Mouse (Mus musculus) megakaryocyte, adult 5-6 weeks (primary cell): ENCODE measurements around the gene Slc34a3. TPM values are rescaled to one million over a fixed set of nuclear protein-coding genes. Genes with fewer than 3 reads are reported as not detected.
"Not testable (repeated sequence)": the region's sequence is repeated elsewhere in the genome, so short reads cannot be mapped to it uniquely, and the experiment has no call there.

Experiments used
- ATAC-seq: 2 replicates; pipeline ENCODE4 v1.8.0; 2016; ENCODE audit warnings: mild to moderate bottlenecking, inconsistent platforms; ENCODE audit not compliant: poor library complexity, severe bottlenecking
- total RNA-seq, 2 experiments: library from RNA; stranded (forward) in 1 of 2; stranded (reverse) in 1 of 2; fragments of 153-499, 151-499 nt in 1 of 2; fragments of 221-1000, 200-1000 nt in 1 of 2; gene quantifications; 2 replicates each; pipeline versions ENCODE4 v1.2.3 to v1.2.4; 2015 to 2017

Gene Slc34a3
- total RNA-seq (2015) (not detected in 2 replicates), total RNA-seq (2017) (not detected in 2 replicates)

GRCm38 (mm10) chr2:25234050-25234449 lies at the start of gene Slc34a3:
Gene Slc34a3, minus strand, starts transcription at chr2:25234364.
- ATAC-seq = no peak

- ATAC-seq = peak; percentile 87
These were observed 45.0 kb upstream of the Slc34a3 start for GRCm38 (mm10) chr2:25278928-25279882.

- no peak for ATAC-seq
These were observed 38.8 kb upstream of the Slc34a3 start for GRCm38 (mm10) chr2:25273010-25273409.

- ATAC-seq = no peak
These were observed 38.4 kb upstream of the Slc34a3 start for GRCm38 (mm10) chr2:25272515-25272914.

GRCm38 (mm10) chr2:25271827-25272511 lies 37.8 kb upstream of the Slc34a3 start, which contains the start of the genes Ssna1 and Anapc2:
Gene Ssna1, minus strand, starts transcription at chr2:25272438.
Gene Anapc2, plus strand, starts transcription at chr2:25272478.
- peak; percentile 98 for ATAC-seq

- ATAC-seq = no peak
These were observed 33.7 kb upstream of the Slc34a3 start for GRCm38 (mm10) chr2:25267746-25268309.

GRCm38 (mm10) chr2:25267241-25267640 lies 33.1 kb upstream of the Slc34a3 start:
- no peak for ATAC-seq

GRCm38 (mm10) chr2:25266720-25267119 lies 32.6 kb upstream of the Slc34a3 start:
- ATAC-seq = no peak

- peak; percentile 52 for ATAC-seq
These were observed 31.9 kb upstream of the Slc34a3 start for GRCm38 (mm10) chr2:25265897-25266656.

GRCm38 (mm10) chr2:25264851-25265250 lies 30.7 kb upstream of the Slc34a3 start:
- ATAC-seq = no peak

GRCm38 (mm10) chr2:25264286-25264660 lies 30.1 kb upstream of the Slc34a3 start:
- no peak for ATAC-seq

- no peak for ATAC-seq
These were observed 29.6 kb upstream of the Slc34a3 start for GRCm38 (mm10) chr2:25263623-25264285.

- ATAC-seq = peak; percentile 14; the same call in 1 of the 2 replicates
These were observed 28.8 kb upstream of the Slc34a3 start for GRCm38 (mm10) chr2:25262795-25263622.

GRCm38 (mm10) chr2:25262291-25262767 lies 28.2 kb upstream of the Slc34a3 start, which contains the start of gene Tprn:
Gene Tprn, plus strand, starts transcription at chr2:25262618.
- peak; percentile 96 for ATAC-seq

- no peak for ATAC-seq
These were observed 27.7 kb upstream of the Slc34a3 start for GRCm38 (mm10) chr2:25261870-25262269.

- no peak for ATAC-seq
These were observed 24.7 kb upstream of the Slc34a3 start for GRCm38 (mm10) chr2:25258887-25259286.

- ATAC-seq = not testable (repeated sequence)
These were observed 23.1 kb upstream of the Slc34a3 start for GRCm38 (mm10) chr2:25257250-25257649.

GRCm38 (mm10) chr2:25256443-25257109 lies 22.4 kb upstream of the Slc34a3 start:
- not testable (repeated sequence) for ATAC-seq
